Mouse (Mus musculus) CH12.LX (cell line): ENCODE measurements around the gene Tgfb2. TPM values are rescaled to one million over a fixed set of nuclear protein-coding genes. Genes with fewer than 3 reads are reported as not detected.

Experiments used
- DNase-seq: peaks from one replicate; pipeline ENCODE4 v3.0.0-alpha.2; 2013; ENCODE audit errors: extremely low read depth
- H3K27ac ChIP-seq: 2 replicates; pipeline ENCODE4 v1.5.1; 2012; ENCODE audit warnings: low read depth, mild to moderate bottlenecking, control low read depth, moderate library complexity; ENCODE audit not compliant: insufficient read depth
- H3K27me3 ChIP-seq: replicated peaks from 2 replicates; pipeline ENCODE3; 2012; ENCODE audit warnings: inconsistent platforms
- H3K36me3 ChIP-seq, 2 experiments: replicated peaks in 1 of 2; 2 replicates each; pipeline versions ENCODE3 to v1.6.1; 2012; ENCODE audit warnings: inconsistent platforms in 1 of 2, low read length in 1 of 2, mild to moderate bottlenecking in 1 of 2, mixed read lengths in 1 of 2, moderate library complexity in 1 of 2; ENCODE audit not compliant: control insufficient read depth in 1 of 2, insufficient read depth in 1 of 2
- H3K4me1 ChIP-seq, 2 experiments: 2 replicates each; pipeline ENCODE4 v1.6.1; 2012; ENCODE audit warnings: inconsistent platforms in 1 of 2, moderate library complexity in 1 of 2; ENCODE audit not compliant: insufficient read depth in 2 of 2, control insufficient read depth in 1 of 2
- H3K4me2 ChIP-seq: 2 replicates; pipeline ENCODE4 v1.6.1; 2012; ENCODE audit warnings: low read depth, mild to moderate bottlenecking, control low read depth; ENCODE audit not compliant: poor library complexity, insufficient read depth, severe bottlenecking
- H3K4me3 ChIP-seq, 3 experiments: fragments of 150-350 bp in 1 of 3; sonication (generic) in 1 of 3; replicated peaks in 1 of 3; 2 replicates each; pipeline versions ENCODE3 to v1.5.1; 2011 to 2012; ENCODE audit warnings: low read depth in 2 of 3, low read length in 2 of 3, mild to moderate bottlenecking in 2 of 3, moderate library complexity in 2 of 3, control low read depth in 1 of 3, improper control_type of control experiment in 1 of 3, inconsistent platforms in 1 of 3, mixed read lengths in 1 of 3; ENCODE audit not compliant: poor library complexity in 1 of 3
- H3K79me2 ChIP-seq: replicated peaks from 2 replicates; pipeline ENCODE4 v1.6.1; 2012; ENCODE audit warnings: mild to moderate bottlenecking, moderate library complexity; ENCODE audit not compliant: control insufficient read depth, poor library complexity, insufficient read depth, severe bottlenecking; ENCODE audit errors: extremely low read depth
- H3K9ac ChIP-seq: 2 replicates; pipeline ENCODE4 v1.6.1; 2012; ENCODE audit warnings: low read depth, mild to moderate bottlenecking, control low read depth, moderate library complexity; ENCODE audit not compliant: insufficient read depth
- H3K9me3 ChIP-seq: replicated peaks from 2 replicates; pipeline ENCODE3; 2012; ENCODE audit warnings: low read length, inconsistent platforms, mixed read lengths
- BHLHE40 ChIP-seq: IDR thresholded peaks from 2 replicates; pipeline ENCODE4 v1.6.1; 2011; ENCODE audit warnings: mild to moderate bottlenecking, low read depth, low read length, improper control_type of control experiment
- ETS1 ChIP-seq: conservative IDR thresholded peaks from 2 replicates; pipeline ENCODE4 v1.6.1; 2012; ENCODE audit warnings: low read depth, mild to moderate bottlenecking, inconsistent platforms, low read length, improper control_type of control experiment, moderate library complexity
- IRF4 ChIP-seq: IDR thresholded peaks from 2 replicates; pipeline ENCODE4 v1.6.1; 2014; ENCODE audit warnings: low read depth, mild to moderate bottlenecking, inconsistent platforms, low read length, improper control_type of control experiment
- KAT2A ChIP-seq: IDR thresholded peaks from 2 replicates; pipeline ENCODE4 v1.6.1; 2012; ENCODE audit warnings: low read length, improper control_type of control experiment, inconsistent platforms; ENCODE audit not compliant: insufficient replicate concordance
- PAX5 ChIP-seq: IDR thresholded peaks from 2 replicates; pipeline ENCODE4 v1.6.1; 2012; ENCODE audit warnings: low read length, inconsistent platforms, mixed read lengths
- POLR2A ChIP-seq: IDR thresholded peaks from 2 replicates; pipeline ENCODE4 v1.6.1; 2011; ENCODE audit warnings: low read depth, mild to moderate bottlenecking, improper control_type of control experiment, low read length
- SIN3A ChIP-seq: IDR thresholded peaks from 2 replicates; pipeline ENCODE4 v1.6.1; 2012; ENCODE audit warnings: low read length, improper control_type of control experiment, inconsistent platforms
- TBP ChIP-seq: conservative IDR thresholded peaks from 2 replicates; pipeline ENCODE4 v1.6.1; 2011; ENCODE audit warnings: low read depth, low read length, improper control_type of control experiment
- USF2 ChIP-seq: conservative IDR thresholded peaks from 2 replicates; pipeline ENCODE4 v1.6.1; 2011; ENCODE audit warnings: low read depth, low read length, improper control_type of control experiment
- ZC3H11A ChIP-seq: IDR thresholded peaks from 2 replicates; pipeline ENCODE4 v1.6.1; 2012; ENCODE audit warnings: low read depth, mild to moderate bottlenecking, inconsistent platforms, low read length, improper control_type of control experiment
- ZKSCAN1 ChIP-seq: IDR thresholded peaks from 2 replicates; pipeline ENCODE4 v1.6.1; 2012; ENCODE audit warnings: low read depth, inconsistent platforms, low read length, improper control_type of control experiment, borderline replicate concordance
- ZMIZ1 ChIP-seq: IDR thresholded peaks from 2 replicates; pipeline ENCODE4 v1.6.1; 2012; ENCODE audit warnings: low read depth, mild to moderate bottlenecking, inconsistent platforms, low read length, improper control_type of control experiment
- ZNF384 ChIP-seq: IDR thresholded peaks from 2 replicates; pipeline ENCODE4 v1.6.1; 2012; ENCODE audit warnings: low read depth, low read length, improper control_type of control experiment, inconsistent platforms
- dilution Hi-C: fragments of 300-500 bp; cut with MboI; formaldehyde crosslinking; loops from 2 replicates; pipeline ENCODE4 v1.14.3; 2020; ENCODE audit warnings: low sequenced_read_pairs; ENCODE audit not compliant: extremely low pct_unique_long_range_greater_than_20kb, extremely low pct_ligation_motif_present
- in situ Hi-C: fragments of 300-500 bp; cut with MboI; formaldehyde crosslinking; loops from 3 replicates; pipeline ENCODE4 v1.14.3; 2019; ENCODE audit warnings: low sequenced_read_pairs, low pct_ligation_motif_present, low pct_unique_long_range_greater_than_20kb, mixed read lengths
- polyA plus RNA-seq: library from polyadenylated mRNA; unstranded; fragments of >175 nt; gene quantifications from 2 replicates; pipeline ENCODE4 v1.2.1, GENCODE M21; 2012; ENCODE audit warnings: low read depth; ENCODE audit not compliant: insufficient read length
- total RNA-seq, 2 experiments: library from RNA; depleted of rRNA; stranded (reverse); fragments of 300-350 nt in 1 of 2; fragments of >200 nt in 1 of 2; gene quantifications; 2 replicates each; pipeline ENCODE4 v1.2.3; 2012 to 2014

Gene Tgfb2
- total and polyA plus RNA-seq, 3 experiments: 0.04 TPM; not detected in 2

DNA sequence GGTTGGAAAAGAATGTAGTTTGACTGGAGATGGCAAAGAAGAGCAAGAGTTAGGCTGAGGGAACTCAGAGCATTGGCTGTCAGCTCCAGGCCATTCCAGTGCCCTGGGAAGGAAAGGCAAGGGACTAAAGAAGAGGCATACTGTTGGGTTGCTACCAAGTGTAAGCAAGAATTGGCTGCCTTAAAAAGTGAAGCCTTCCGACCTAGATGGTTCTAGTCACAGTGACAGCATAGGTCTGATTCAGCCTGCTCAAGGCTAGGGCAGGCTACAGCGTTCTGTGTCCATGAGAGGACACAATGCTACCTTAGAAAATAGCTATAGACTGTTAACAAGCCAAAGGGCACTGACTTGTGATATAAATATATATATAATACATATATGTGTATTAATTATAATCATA is 117.6 kb downstream of the Tgfb2 start:
- in situ Hi-C loops: no loop called here
- Histone ChIP-seq H3K27ac (no peak overlapping the region), H3K4me3 (no peak overlapping the region), H3K4me2 (no peak overlapping the region), H3K36me3 (no peaks in the 10 kb centered on the region), H3K4me1 (no peaks in the 10 kb centered on the region), H3K27me3 (no peaks in the 10 kb centered on the region), H3K9me3 (peaks cover 33% of the 10 kb centered on the region)
- no peak for DNase-seq
- TF ChIP-seq PAX5 (no peak), ETS1 (no peak), ZNF384 (no peak)
- TF ChIP-seq, all 38 proteins: peak for 0
- no peak overlapping the region for H3K9ac ChIP-seq
- dilution Hi-C loops: no loop called here
- no peaks in the 10 kb centered on the region for H3K79me2 ChIP-seq

DNA sequence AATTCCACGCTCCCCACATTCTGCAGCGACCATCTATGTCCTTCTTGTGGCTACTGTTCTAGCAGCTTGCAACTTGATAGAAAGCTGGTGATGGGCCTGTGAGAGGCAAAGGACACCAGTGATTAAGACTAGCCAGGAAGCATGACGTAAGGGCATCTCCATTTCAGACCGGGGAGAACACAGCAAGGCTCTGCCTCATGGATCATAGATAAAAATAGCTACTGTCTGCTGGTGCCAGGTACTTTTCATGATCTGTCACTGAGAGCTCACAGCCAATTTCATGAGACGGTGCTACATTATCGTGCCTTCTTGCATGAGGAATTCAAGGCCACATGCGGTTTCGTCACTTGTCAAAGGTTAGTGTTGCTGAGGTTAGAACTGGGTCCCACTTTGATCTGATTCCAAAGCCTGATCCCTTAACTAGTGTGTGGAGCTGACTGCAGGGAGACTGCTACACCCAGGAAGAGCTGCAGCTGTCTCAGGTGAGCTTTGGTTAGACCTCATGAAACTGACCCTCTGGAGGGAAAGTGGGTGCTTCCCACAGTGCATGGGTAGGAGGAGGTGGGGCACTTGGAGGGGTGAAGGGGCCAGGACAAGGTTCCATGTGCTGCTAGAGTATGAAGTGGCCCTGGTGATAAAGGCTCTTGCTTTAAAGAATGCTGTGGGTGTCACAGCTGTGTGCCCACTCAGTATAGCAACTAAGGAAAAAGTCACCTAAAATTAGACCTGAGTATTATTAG is 118.6 kb downstream of the Tgfb2 start:
- TF ChIP-seq BHLHE40: no peak
- TF ChIP-seq TBP: no peak
- Histone ChIP-seq H3K9me3 (peaks cover 41% of the 10 kb centered on the region), H3K9ac (no peak overlapping the region), H3K27ac (no peak overlapping the region), H3K4me1 (no peaks in the 10 kb centered on the region), H3K4me3 (no peak overlapping the region), H3K4me2 (no peak overlapping the region), H3K79me2 (no peaks in the 10 kb centered on the region), H3K36me3 (no peaks in the 10 kb centered on the region), H3K27me3 (no peaks in the 10 kb centered on the region)
- dilution Hi-C loops (no loop called here), in situ Hi-C loops (no loop called here)
- DNase-seq: no peak

DNA sequence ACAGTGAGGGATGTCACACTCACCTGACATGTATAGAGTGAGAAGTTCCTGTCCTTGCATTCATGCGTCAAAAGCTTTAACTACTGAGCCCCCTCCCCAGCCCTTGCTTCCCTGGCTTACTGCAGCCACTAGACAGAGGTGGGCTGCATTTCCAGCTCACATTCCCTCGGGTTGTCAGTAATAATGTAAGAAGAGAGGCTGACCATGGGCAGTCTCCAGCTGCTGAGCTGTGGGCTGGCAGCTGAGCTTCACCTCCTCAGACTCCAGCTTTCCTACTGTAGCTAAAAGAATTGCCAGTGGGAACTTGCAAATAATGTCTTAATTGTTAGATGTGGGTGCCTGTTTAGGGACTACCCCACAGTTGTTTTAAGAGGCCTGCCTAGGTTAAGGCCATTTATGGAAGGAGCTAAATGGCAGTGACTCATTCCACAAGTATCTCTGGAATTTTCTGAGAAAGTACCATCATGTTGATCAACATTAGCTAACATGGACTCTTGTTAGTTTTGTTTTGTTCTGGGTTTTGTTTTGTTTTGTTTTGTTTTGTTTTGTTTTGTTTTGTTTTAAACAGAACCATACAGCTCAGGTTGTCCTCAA is 120.1 kb downstream of the Tgfb2 start:
- Histone ChIP-seq H3K79me2 (no peaks in the 10 kb centered on the region), H3K27ac (no peak overlapping the region), H3K27me3 (no peaks in the 10 kb centered on the region), H3K9me3 (peaks cover 47% of the 10 kb centered on the region), H3K4me1 (no peaks in the 10 kb centered on the region), H3K9ac (no peak overlapping the region), H3K4me2 (no peak overlapping the region), H3K4me3 (no peak overlapping the region), H3K36me3 (no peaks in the 10 kb centered on the region)
- TF ChIP-seq USF2: no peak
- TF ChIP-seq ZMIZ1: no peak
- TF ChIP-seq KAT2A: no peak
- TF ChIP-seq ZC3H11A: no peak
- no peak for TF ChIP-seq IRF4
- TF ChIP-seq BHLHE40: no peak
- no peak for TF ChIP-seq ZNF384
- no peak for TF ChIP-seq POLR2A
- TF ChIP-seq SIN3A: no peak
- TF ChIP-seq ZKSCAN1: no peak
- dilution Hi-C loops: no loop called here
- in situ Hi-C loops: no loop called here
- DNase-seq: no peak
